Mouse (Mus musculus) heart, embryonic 15.5 days (tissue): ENCODE measurements at regions not wholly inside any gene's neighbourhood (a gene's known extent, or its start where the extent isn't known, plus 50 kb on each side); places are given as distances from the start of the nearest gene placed in this dataset.

Experiments used
- ATAC-seq: fragments of 200-750 bp; cut with Nextera tagmentation; replicated peaks from 2 replicates; pipeline ENCODE4 v1.8.0; 2017; ENCODE audit warnings: low read depth, moderate TSS enrichment; ENCODE audit not compliant: insufficient number of reproducible peaks, insufficient read depth, low FRiP score
- H3K27ac ChIP-seq: fragments of 300-500 bp; sonication (generic); 2 replicates; pipeline ENCODE4 v1.5.1; 2015; ENCODE audit warnings: mild to moderate bottlenecking, inconsistent platforms
- H3K27me3 ChIP-seq: fragments of 300-500 bp; sonication (generic); 2 replicates; pipeline ENCODE4 v1.6.1; 2015; ENCODE audit warnings: inconsistent platforms
- H3K36me3 ChIP-seq: fragments of 300-500 bp; sonication (generic); 2 replicates; pipeline ENCODE4 v1.6.1; 2015; ENCODE audit warnings: mild to moderate bottlenecking, inconsistent platforms
- H3K4me1 ChIP-seq: fragments of 300-500 bp; sonication (generic); replicated peaks from 2 replicates; pipeline ENCODE4 v1.6.1; 2015; ENCODE audit warnings: inconsistent platforms
- H3K4me2 ChIP-seq: fragments of 300-500 bp; sonication (generic); 2 replicates; pipeline ENCODE4 v1.6.1; 2015; ENCODE audit warnings: inconsistent platforms, mild to moderate bottlenecking, moderate library complexity
- H3K4me3 ChIP-seq: fragments of 300-500 bp; sonication (generic); 2 replicates; pipeline ENCODE4 v1.5.1; 2015; ENCODE audit warnings: mild to moderate bottlenecking, inconsistent platforms
- H3K9ac ChIP-seq: fragments of 300-500 bp; sonication (generic); 2 replicates; pipeline ENCODE4 v1.6.1; 2015; ENCODE audit warnings: mild to moderate bottlenecking, inconsistent platforms
- H3K9me3 ChIP-seq: fragments of 300-500 bp; sonication (generic); replicated peaks from 2 replicates; pipeline ENCODE4 v1.6.1; 2016; ENCODE audit warnings: inconsistent platforms
- WGBS: fragments of 180-500 bp; shearing (Covaris S2); methylation state at CpG from one replicate; pipeline ENCODE4 v1.1.7; 2015; ENCODE audit warnings: mixed read lengths; 5-methylcytosine and 5-hydroxymethylcytosine counted together

DNA sequence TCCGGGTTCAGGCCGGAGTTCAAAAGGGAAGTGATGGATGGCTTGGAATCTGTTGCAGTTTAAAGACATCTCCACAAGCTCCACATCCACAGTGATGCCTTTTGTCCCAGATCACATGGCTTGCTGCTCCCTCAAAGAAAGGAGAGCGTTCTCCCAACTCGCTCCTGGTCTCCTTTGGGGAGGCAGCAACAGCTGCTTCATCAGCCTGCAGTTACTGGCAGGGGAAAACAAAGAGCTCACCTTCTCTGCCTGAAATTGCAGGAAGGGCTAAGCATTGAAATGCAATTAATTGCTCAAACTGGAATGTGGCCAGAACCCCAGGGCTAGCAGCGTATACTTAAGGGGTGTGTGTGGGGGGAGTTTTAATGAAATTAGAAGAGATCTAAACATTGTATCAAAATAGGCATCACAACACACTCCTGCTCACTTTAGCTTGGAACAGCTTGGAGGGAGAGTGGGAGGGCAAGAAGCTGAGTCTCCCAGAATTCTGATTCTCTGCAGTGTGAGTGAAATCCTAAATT lies 126.3 kb upstream of the Lrig3 start:
- Histone ChIP-seq H3K9me3 (no peaks in the 10 kb centered on the region), H3K4me1 (no peaks in the 10 kb centered on the region), H3K27me3 (no peaks in the 10 kb centered on the region), H3K36me3 (no peaks in the 10 kb centered on the region), H3K4me2 (no peak overlapping the region), H3K27ac (no peak overlapping the region), H3K9ac (no peak overlapping the region), H3K4me3 (no peak overlapping the region)
- ATAC-seq: no peak
- 25% methylated on average over 5 of the region's 5 CpGs for WGBS

DNA sequence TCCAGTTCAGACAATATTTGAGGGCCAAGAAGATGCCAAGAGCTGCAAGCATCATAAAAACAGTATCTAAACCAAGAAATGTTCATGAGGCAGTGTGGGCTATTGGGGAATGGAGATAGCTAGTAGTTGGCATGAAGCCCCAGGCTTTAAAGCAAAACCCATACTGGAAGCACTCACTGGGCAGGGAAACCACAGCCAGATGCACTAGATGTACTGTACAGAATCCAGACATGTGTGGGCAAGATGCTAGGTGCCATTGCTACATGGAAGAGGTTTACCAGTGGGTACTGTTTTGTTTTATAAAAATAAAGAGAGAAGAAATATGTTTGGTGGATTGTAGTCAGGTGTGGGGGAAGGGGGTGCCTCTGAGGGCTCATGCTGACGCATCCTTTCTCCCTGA lies 125.6 kb upstream of the Lrig3 start:
- Histone ChIP-seq H3K27me3 (no peaks in the 10 kb centered on the region), H3K4me2 (no peak overlapping the region), H3K9me3 (no peaks in the 10 kb centered on the region), H3K36me3 (no peaks in the 10 kb centered on the region), H3K4me3 (no peak overlapping the region), H3K9ac (no peak overlapping the region), H3K27ac (no peak overlapping the region), H3K4me1 (peaks cover 5% of the 10 kb centered on the region; the same call in 1 of the 2 replicates)
- no peak for ATAC-seq
- 91% methylated on average over 1 of the region's 1 CpGs for WGBS

DNA sequence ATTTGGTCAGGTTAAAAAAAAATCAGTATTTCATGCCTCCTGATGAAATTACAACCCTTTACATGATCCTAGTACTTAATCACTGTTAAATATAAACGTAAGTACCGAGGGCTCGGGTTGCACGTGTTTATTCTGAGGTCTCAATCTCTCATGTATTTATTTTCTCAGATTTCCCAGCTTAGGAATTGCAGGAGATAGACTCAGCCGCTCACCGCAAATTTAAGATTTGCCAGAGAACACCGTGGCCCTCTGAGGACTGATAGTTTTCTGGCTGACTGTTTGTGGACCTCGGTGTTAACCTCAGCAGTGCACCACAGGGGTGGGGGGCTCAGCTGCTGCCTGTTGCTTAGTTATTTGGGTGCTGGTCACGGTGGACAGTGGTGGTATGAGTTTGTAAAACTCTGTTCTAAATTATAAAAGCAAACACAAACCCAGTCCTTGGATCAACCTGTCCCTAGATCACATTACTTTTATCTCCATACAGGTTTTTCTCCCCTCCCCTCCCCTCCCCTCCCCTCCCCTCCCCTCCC lies 121.6 kb upstream of the Lrig3 start:
- Histone ChIP-seq H3K9me3 (no peaks in the 10 kb centered on the region), H3K27me3 (no peaks in the 10 kb centered on the region), H3K4me2 (no peak overlapping the region), H3K36me3 (no peaks in the 10 kb centered on the region), H3K4me1 (peaks cover 6% of the 10 kb centered on the region; the same call in 1 of the 2 replicates), H3K4me3 (no peak overlapping the region), H3K9ac (no peak overlapping the region), H3K27ac (no peak overlapping the region)
- 42% methylated on average over 9 of the region's 9 CpGs for WGBS
- ATAC-seq: no peak

DNA sequence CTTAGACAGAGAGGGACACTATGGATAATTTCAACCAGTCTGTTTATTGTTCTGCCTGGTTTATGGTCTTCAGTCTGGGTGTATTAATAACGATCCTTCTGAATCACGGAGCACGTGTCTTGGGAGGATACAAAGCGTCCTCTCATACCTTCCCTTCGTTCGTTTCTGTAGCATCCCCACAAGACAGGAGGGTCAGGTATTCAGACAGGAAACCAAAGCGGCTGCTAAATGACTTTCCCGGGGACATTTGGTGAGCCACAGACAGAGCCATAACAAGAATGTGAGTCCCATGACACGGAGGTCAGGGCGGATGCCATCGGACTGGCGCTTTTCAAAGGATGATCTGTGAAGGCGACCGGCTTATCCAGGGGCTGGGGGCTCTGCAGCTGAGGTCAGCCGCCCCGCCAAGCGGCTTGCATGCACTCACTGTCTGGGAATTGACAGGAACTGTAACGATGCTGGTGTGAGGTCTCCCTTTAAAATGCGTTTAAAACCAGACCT lies 120.9 kb upstream of the Lrig3 start:
- Histone ChIP-seq H3K9me3 (no peaks in the 10 kb centered on the region), H3K9ac (no peak overlapping the region), H3K4me2 (peak overlapping the region; percentile 50), H3K36me3 (no peaks in the 10 kb centered on the region), H3K27ac (no peak overlapping the region), H3K27me3 (no peaks in the 10 kb centered on the region), H3K4me1 (peaks cover 6% of the 10 kb centered on the region; the same call in 1 of the 2 replicates), H3K4me3 (0 out of 2 replicates have a peak overlapping the region, but pooled peaks have one; percentile 3)
- 8% methylated on average over 19 of the region's 19 CpGs for WGBS
- no peak for ATAC-seq

DNA sequence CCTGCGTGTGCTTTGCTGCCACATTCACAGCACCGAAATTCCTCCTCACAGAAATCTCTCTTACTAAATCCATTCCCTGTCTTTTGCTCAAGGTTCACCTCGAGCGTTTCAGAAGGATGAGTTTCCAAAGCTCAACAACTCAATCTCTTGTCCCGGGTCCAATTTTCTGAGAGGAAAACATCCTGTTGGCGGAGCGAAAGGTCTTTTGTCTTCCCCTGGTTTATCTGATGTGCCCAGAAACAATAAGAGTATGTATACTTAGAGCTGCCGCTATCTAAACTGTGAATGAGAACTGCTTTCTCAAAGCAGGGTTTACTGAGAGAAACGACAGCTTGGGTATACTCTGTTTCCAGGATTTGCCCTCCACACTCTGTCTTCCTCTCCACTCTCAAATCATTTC lies 115.6 kb upstream of the Lrig3 start:
- Histone ChIP-seq H3K27ac (no peak overlapping the region), H3K4me3 (no peak overlapping the region), H3K4me1 (0 out of 2 replicates have a peak, but pooled peaks cover 1% of the 10 kb centered on the region), H3K9ac (no peak overlapping the region), H3K4me2 (0 out of 2 replicates have a peak overlapping the region, but pooled peaks have one; percentile 8), H3K9me3 (no peaks in the 10 kb centered on the region), H3K36me3 (no peaks in the 10 kb centered on the region), H3K27me3 (no peaks in the 10 kb centered on the region)
- WGBS: 41% methylated on average over 9 of the region's 9 CpGs
- ATAC-seq: no peak

DNA sequence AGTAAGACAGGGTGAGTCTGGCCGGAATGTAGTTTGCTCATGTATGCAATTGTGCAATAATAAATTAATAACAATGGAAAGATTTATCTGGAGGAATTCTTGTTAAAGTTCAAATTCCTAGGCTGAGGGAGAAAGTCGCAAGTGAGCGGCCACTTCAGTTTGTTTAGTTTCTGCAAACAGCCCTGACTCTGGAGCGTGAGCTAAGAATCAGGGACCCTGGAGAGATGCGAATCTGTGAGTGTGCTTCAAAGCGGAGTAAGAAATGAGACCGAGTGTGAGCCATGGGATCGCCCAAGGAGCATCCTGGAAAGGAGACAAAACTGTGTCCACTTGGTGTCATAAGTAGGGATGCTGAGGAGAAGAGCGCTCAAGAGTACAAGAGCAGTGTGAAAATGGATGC lies 104.2 kb upstream of the Lrig3 start:
- no peak for ATAC-seq
- WGBS: 74% methylated on average over 9 of the region's 9 CpGs

DNA sequence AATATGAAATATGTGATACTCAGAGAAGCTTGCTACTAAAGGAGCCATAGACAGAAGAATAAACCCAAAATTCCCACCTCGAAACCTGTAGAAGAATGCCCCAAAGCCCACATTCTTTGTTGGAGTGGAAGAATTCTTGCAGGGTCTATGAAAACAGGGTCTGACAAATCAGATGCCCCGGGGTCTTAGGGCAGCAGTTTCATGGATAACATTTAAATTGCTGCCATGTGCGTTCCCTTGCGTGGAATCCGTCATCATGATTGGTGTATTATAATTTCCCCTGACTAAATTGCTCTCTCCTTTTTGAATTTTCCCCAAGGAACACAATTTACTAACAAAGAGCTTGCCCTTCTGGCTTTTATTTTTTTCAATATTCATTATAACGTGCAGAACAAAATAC lies 99.6 kb upstream of the Lrig3 start:
- Histone ChIP-seq H3K27me3 (no peaks in the 10 kb centered on the region), H3K27ac (no peak overlapping the region), H3K9ac (no peak overlapping the region), H3K4me1 (no peaks in the 10 kb centered on the region), H3K4me2 (no peak overlapping the region), H3K36me3 (no peaks in the 10 kb centered on the region), H3K9me3 (no peaks in the 10 kb centered on the region), H3K4me3 (no peak overlapping the region)
- no peak for ATAC-seq
- 80% methylated on average over 6 of the region's 6 CpGs for WGBS

More for the DNA sequence above, 104.2 kb upstream of the Lrig3 start:
- Histone ChIP-seq H3K9me3 (no peaks in the 10 kb centered on the region), H3K27me3 (no peaks in the 10 kb centered on the region), H3K4me1 (no peaks in the 10 kb centered on the region), H3K4me2 (no peak overlapping the region), H3K4me3 (no peak overlapping the region), H3K9ac (no peak overlapping the region), H3K36me3 (no peaks in the 10 kb centered on the region), H3K27ac (no peak overlapping the region)

DNA sequence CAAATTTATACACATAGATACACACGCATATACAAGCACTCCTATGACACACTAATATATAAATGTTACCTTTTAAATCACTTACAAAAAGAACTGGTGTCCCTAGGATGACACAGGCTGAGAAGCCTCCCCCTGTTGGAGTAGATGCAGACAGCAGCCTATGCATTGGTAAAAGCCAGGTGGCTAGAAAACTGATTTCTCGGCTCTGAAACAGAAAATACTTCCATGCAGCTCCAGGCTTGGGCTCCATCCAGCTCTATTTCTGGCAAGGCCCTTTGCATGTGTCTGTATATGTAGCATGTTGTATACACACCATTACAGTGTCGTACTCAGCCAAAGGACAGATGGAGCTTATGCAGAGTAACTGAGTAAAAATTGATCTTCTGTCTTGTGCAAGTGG lies 81.4 kb upstream of the Lrig3 start:
- no peaks in the 10 kb centered on the region for H3K4me1 ChIP-seq
- no peaks in the 10 kb centered on the region for H3K36me3 ChIP-seq
- no peaks in the 10 kb centered on the region for H3K9me3 ChIP-seq
- no peak overlapping the region for H3K9ac ChIP-seq
- H3K27ac ChIP-seq: no peak overlapping the region
- H3K4me2 ChIP-seq: no peak overlapping the region
- ATAC-seq: no peak
- no peak overlapping the region for H3K4me3 ChIP-seq
- 78% methylated on average over 3 of the region's 3 CpGs for WGBS
- H3K27me3 ChIP-seq: no peaks in the 10 kb centered on the region

DNA sequence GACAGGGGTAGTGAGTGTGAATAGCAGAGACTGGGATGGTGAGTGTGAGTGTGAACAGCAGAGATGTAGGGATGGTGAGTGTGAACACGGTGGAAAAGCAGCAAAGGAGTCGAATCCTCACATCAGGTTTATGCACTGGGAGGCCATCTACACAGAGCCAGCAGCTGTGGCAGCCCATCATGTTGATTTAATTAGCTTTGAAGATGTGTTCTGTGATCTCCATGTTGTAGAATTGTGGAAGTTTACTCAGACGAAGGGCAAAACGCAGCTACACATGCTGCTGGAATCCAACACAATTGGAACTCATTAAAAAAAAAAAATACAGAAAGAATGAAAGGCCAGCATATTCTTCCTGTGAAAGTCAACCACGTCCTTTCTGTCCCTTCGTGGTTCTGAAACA lies 80.2 kb upstream of the Lrig3 start:
- H3K27ac ChIP-seq: no peak overlapping the region
- H3K9ac ChIP-seq: no peak overlapping the region
- no peak for ATAC-seq
- no peaks in the 10 kb centered on the region for H3K27me3 ChIP-seq
- no peaks in the 10 kb centered on the region for H3K4me1 ChIP-seq
- H3K36me3 ChIP-seq: no peaks in the 10 kb centered on the region
- no peaks in the 10 kb centered on the region for H3K9me3 ChIP-seq
- H3K4me3 ChIP-seq: no peak overlapping the region
- no peak overlapping the region for H3K4me2 ChIP-seq
- WGBS: 54% methylated on average over 6 of the region's 6 CpGs

DNA sequence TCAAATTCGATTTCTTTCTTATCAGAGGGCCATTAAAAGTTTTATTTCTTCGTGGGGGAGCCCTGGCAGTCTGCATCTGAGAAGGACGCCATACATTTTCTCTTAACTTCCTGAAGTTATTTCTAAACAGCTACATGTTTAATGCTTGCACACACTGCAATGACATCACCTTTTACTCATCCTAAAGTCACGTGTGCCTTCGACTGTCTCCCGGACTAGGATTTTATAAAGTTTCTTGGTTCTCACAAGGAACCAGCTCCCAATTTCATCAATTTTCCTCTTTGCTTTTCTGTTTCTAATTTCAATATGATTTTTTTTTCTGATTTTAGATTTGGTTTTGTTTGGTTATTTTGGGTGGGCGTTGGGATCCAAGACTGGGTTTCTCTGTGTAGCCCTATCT lies 73.8 kb upstream of the Lrig3 start:
- Histone ChIP-seq H3K4me2 (no peak overlapping the region), H3K9me3 (no peaks in the 10 kb centered on the region)
- whole genome bisulfite sequencing: 81% methylated on average over 7 of the region's 7 CpGs

DNA sequence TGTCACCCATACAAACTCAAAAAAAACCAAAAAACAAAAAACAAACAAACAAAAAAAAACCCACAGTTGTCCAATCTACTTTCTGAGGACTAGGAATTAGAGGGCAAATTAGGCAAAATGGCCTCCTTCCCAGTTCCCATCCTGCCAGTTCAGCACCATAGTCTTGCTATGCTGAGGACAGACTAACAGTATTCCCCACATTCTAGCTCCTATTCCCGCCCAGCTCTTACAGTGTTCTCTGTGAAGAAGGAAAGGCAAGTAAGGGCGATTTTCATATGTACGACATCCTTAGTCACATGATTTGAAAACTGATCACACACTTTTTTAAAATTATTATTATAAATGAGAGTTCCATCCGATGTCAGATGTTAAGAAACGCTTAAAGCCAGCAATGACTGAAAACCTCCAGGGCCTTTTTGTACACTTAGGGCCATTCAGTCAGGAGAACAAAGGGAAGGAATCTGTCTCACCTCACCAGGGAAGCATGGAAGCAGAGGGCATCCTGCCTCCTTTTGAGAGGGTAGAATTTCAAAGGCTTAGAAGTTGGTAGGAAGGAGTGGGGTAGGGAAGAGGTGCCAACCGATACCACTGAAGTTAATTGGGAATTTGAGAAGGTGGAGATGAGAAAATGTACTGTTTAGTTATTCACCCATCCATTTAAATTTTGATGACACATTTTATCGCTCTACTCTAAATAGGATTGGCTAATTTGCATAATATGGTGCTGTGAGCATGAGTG lies 70.1 kb upstream of the Lrig3 start:
- Histone ChIP-seq H3K36me3 (no peaks in the 10 kb centered on the region), H3K9ac (no peak overlapping the region), H3K27me3 (no peaks in the 10 kb centered on the region), H3K4me1 (no peaks in the 10 kb centered on the region), H3K27ac (no peak overlapping the region), H3K4me3 (no peak overlapping the region), H3K9me3 (no peaks in the 10 kb centered on the region), H3K4me2 (no peak overlapping the region)
- no peak for ATAC-seq
- WGBS: 63% methylated on average over 7 of the region's 7 CpGs

More for the DNA sequence above, 73.8 kb upstream of the Lrig3 start:
- Histone ChIP-seq H3K27ac (no peak overlapping the region), H3K9ac (no peak overlapping the region), H3K4me1 (no peaks in the 10 kb centered on the region), H3K4me3 (no peak overlapping the region), H3K27me3 (no peaks in the 10 kb centered on the region), H3K36me3 (no peaks in the 10 kb centered on the region)
- ATAC-seq: no peak

DNA sequence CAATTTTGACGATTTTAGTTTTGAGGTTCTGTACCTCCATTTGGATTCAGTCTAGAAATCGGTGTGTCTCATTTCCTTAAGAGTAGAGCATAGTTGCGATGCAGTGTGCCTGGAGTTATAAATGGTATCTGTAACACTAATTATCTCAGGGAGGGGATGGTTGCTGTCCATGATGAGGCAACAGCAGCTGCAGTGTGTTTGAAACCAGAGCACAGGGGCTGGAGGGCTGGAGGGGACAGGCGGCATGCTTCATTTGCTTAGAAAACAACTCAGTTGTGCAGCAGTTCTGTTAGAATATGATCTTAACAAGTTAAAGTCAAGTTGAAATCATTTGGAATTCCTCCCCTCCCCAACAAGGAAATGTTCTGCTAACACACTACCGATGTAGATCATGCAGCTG lies 69.3 kb upstream of the Lrig3 start:
- H3K27me3 ChIP-seq: no peaks in the 10 kb centered on the region
- H3K9ac ChIP-seq: no peak overlapping the region
- WGBS: 66% methylated on average over 5 of the region's 5 CpGs
- ATAC-seq: no peak
- no peaks in the 10 kb centered on the region for H3K9me3 ChIP-seq
- H3K4me3 ChIP-seq: no peak overlapping the region
- H3K27ac ChIP-seq: no peak overlapping the region
- H3K36me3 ChIP-seq: no peaks in the 10 kb centered on the region
- H3K4me2 ChIP-seq: no peak overlapping the region
- no peaks in the 10 kb centered on the region for H3K4me1 ChIP-seq
